Mouse (Mus musculus) cerebral cortex, adult 2 months (tissue): ENCODE data around the gene Glb1l.

Experiments used
- WGBS: fragments of 180-500 bp; shearing (Covaris S2); methylation state at CpG from one replicate; pipeline ENCODE4 v1.1.7; 2018; 5-methylcytosine and 5-hydroxymethylcytosine counted together

Gene Glb1l

GRCm38 (mm10) chr1:75231224-75231623, 20.6 kb upstream of the Glb1l start:
- 58% methylated on average over 4 of the region's 4 CpGs for WGBS

- 61% methylated on average over 7 of the region's 7 CpGs for WGBS
Measured at GRCm38 (mm10) chr1:75230335-75230994, 19.9 kb upstream of the Glb1l start.

GRCm38 (mm10) chr1:75229158-75229557, 18.5 kb upstream of the Glb1l start:
- WGBS, result 63% methylated on average over 4 of the region's 4 CpGs

GRCm38 (mm10) chr1:75227653-75228052, 17.0 kb upstream of the Glb1l start:
- WGBS, result 64% methylated on average over 1 of the region's 1 CpGs

GRCm38 (mm10) chr1:75226138-75226537, 15.5 kb upstream of the Glb1l start:
- WGBS, result 45% methylated on average over 2 of the region's 2 CpGs

GRCm38 (mm10) chr1:75225473-75225872, 14.9 kb upstream of the Glb1l start:
- WGBS, result 40% methylated on average over 3 of the region's 3 CpGs

GRCm38 (mm10) chr1:75223532-75223931, 12.9 kb upstream of the Glb1l start:
- 65% methylated on average over 6 of the region's 6 CpGs for WGBS

GRCm38 (mm10) chr1:75222926-75223325, 12.3 kb upstream of the Glb1l start:
- WGBS, result 82% methylated on average over 6 of the region's 6 CpGs

GRCm38 (mm10) chr1:75221538-75221937, 10.9 kb upstream of the Glb1l start:
- 82% methylated on average over 3 of the region's 3 CpGs for WGBS

- 1% methylated on average over 34 of the region's 34 CpGs for WGBS
Measured at GRCm38 (mm10) chr1:75219531-75219930, 8.9 kb upstream of the Glb1l start, which contains the start of gene Tuba4a. TSS of gene Tuba4a (minus strand) at chr1:75219865.

- WGBS, result under 1% methylated on average over 24 of the region's 24 CpGs
Measured at GRCm38 (mm10) chr1:75219078-75219477, 8.5 kb upstream of the Glb1l start.

GRCm38 (mm10) chr1:75218227-75219001, 7.8 kb upstream of the Glb1l start:
- WGBS, result 2% methylated on average over 38 of the region's 38 CpGs

- 5% methylated on average over 6 of the region's 6 CpGs for WGBS
Measured at GRCm38 (mm10) chr1:75217893-75218226, 7.2 kb upstream of the Glb1l start.

- WGBS, result 51% methylated on average over 13 of the region's 13 CpGs
Measured at GRCm38 (mm10) chr1:75216797-75217585, 6.4 kb upstream of the Glb1l start.

- WGBS, result 64% methylated on average over 9 of the region's 9 CpGs
Measured at GRCm38 (mm10) chr1:75215785-75216184, 5.2 kb upstream of the Glb1l start.

- WGBS, result 36% methylated on average over 5 of the region's 5 CpGs
Measured at GRCm38 (mm10) chr1:75214886-75215285, 4.3 kb upstream of the Glb1l start.

GRCm38 (mm10) chr1:75214442-75214841, 3.8 kb upstream of the Glb1l start:
- 45% methylated on average over 2 of the region's 2 CpGs for WGBS

GRCm38 (mm10) chr1:75213096-75213495, 2.5 kb upstream of the Glb1l start:
- WGBS, result 78% methylated on average over 7 of the region's 7 CpGs

GRCm38 (mm10) chr1:75212542-75212941, 1.9 kb upstream of the Glb1l start:
- WGBS, result 83% methylated on average over 4 of the region's 4 CpGs

- WGBS, result 13% methylated on average over 17 of the region's 17 CpGs
Measured at GRCm38 (mm10) chr1:75211141-75211708, 612 bp upstream of the Glb1l start.

- WGBS, result 12% methylated on average over 34 of the region's 34 CpGs
Measured at GRCm38 (mm10) chr1:75208967-75209678, 1.5 kb downstream of the Glb1l start.
